Mouse (Mus musculus) cerebellum, adult 2 months (tissue): Measurements from ENCODE around the gene Entpd3. TPM values are rescaled to one million over a fixed set of nuclear protein-coding genes. Genes with fewer than 3 reads are reported as not detected.

ENCODE experiments used
- DNase-seq, 2 experiments: peaks; one replicate each; pipeline ENCODE4 v3.0.0; 2021
- H3K27ac ChIP-seq: fragments of 200-500 bp; 2 replicates; pipeline ENCODE4 v1.5.1; 2012; ENCODE audit warnings: low read length, control low read depth, inconsistent platforms; ENCODE audit not compliant: insufficient read depth
- H3K27me3 ChIP-seq: fragments of 200-500 bp; 2 replicates; pipeline ENCODE4 v1.6.1; 2012; ENCODE audit warnings: inconsistent platforms, mild to moderate bottlenecking, low read length, moderate library complexity; ENCODE audit not compliant: control insufficient read depth, insufficient read depth
- H3K4me1 ChIP-seq: fragments of 200-500 bp; 2 replicates; pipeline ENCODE4 v1.6.1; 2011; ENCODE audit warnings: low read length; ENCODE audit not compliant: control insufficient read depth, insufficient read depth
- H3K4me3 ChIP-seq: fragments of 200-500 bp; replicated peaks from 2 replicates; pipeline ENCODE3; 2011; ENCODE audit warnings: mild to moderate bottlenecking, low read depth, low read length, control low read depth; ENCODE audit not compliant: insufficient read depth
- CTCF ChIP-seq: fragments of 200-500 bp; IDR thresholded peaks from 2 replicates; pipeline ENCODE4 v1.5.1; 2011; ENCODE audit warnings: low read depth, mild to moderate bottlenecking, control low read depth, low read length, moderate library complexity, borderline replicate concordance; ENCODE audit not compliant: insufficient read depth
- POLR2A ChIP-seq: fragments of 200-500 bp; IDR thresholded peaks from 2 replicates; pipeline ENCODE4 v1.6.1; 2011; ENCODE audit warnings: low read length, control low read depth, borderline replicate concordance; ENCODE audit not compliant: insufficient read depth
- WGBS: fragments of 180-500 bp; shearing (Covaris S2); methylation state at CpG from one replicate; pipeline ENCODE4 v1.1.7; 2018; 5-methylcytosine and 5-hydroxymethylcytosine counted together
- polyA plus RNA-seq: library from polyadenylated mRNA; depleted of rRNA; stranded (reverse); fragments of >200 nt; gene quantifications from 2 replicates; pipeline ENCODE4 v1.2.3, GENCODE M21; 2012

The Entpd3 gene
- polyA plus RNA-seq, 1 experiment = 13.9 TPM

GRCm38 (mm10) chr9:120569721-120570333, 30.2 kb downstream of the Entpd3 start:
- Histone ChIP-seq H3K4me1 (no peaks in the 10 kb centered on the region), H3K27me3 (no peaks in the 10 kb centered on the region), H3K4me3 (no peak overlapping the region), H3K27ac (no peak overlapping the region)
- 41% methylated on average over 13 of the region's 13 CpGs for whole genome bisulfite sequencing
- TF ChIP-seq POLR2A (no peak), CTCF (peak; percentile 32; the same call in 1 of the 2 replicates)
- peak; percentile 25 to 34 for DNase-seq

GRCm38 (mm10) chr9:120570334-120570725, 30.7 kb downstream of the Entpd3 start:
- Histone ChIP-seq H3K27ac (no peak overlapping the region), H3K4me3 (no peak overlapping the region), H3K27me3 (no peaks in the 10 kb centered on the region), H3K4me1 (no peaks in the 10 kb centered on the region)
- peak in 1 of 2 experiments; percentile 16 for DNase-seq
- WGBS = 43% methylated on average over 2 of the region's 2 CpGs
- TF ChIP-seq POLR2A (no peak), CTCF (no peak)

GRCm38 (mm10) chr9:120570741-120571592, 31.3 kb downstream of the Entpd3 start, which contains the start of gene Rpl14:
TSS of gene Rpl14 (plus strand) at chr9:120571444.
- TF ChIP-seq POLR2A = peak; percentile 93
- no peak for TF ChIP-seq CTCF
- Histone ChIP-seq H3K4me1 (no peaks in the 10 kb centered on the region), H3K27ac (peak within 1 kb of the TSS; percentile 84), H3K27me3 (no peaks in the 10 kb centered on the region), H3K4me3 (peak within 1 kb of the TSS; percentile 95)
- DNase-seq = peak; percentile 97 to 99
- 3% methylated on average over 43 of the region's 43 CpGs for WGBS

GRCm38 (mm10) chr9:120571593-120572385, 32.2 kb downstream of the Entpd3 start:
- WGBS = 1% methylated on average over 53 of the region's 53 CpGs
- TF ChIP-seq CTCF (no peak), POLR2A (no peak)
- Histone ChIP-seq H3K27me3 (no peaks in the 10 kb centered on the region), H3K4me1 (no peaks in the 10 kb centered on the region), H3K4me3 (peak overlapping the region; percentile 95), H3K27ac (peak overlapping the region; percentile 84)
- no peak for DNase-seq

GRCm38 (mm10) chr9:120575748-120576661, 36.4 kb downstream of the Entpd3 start:
- Histone ChIP-seq H3K4me3 (no peak overlapping the region), H3K27me3 (no peaks in the 10 kb centered on the region), H3K27ac (no peak overlapping the region), H3K4me1 (peaks cover 2% of the 10 kb centered on the region; the same call in 1 of the 2 replicates)
- WGBS = 66% methylated on average over 6 of the region's 6 CpGs
- no peak for DNase-seq
- no peak for TF ChIP-seq POLR2A
- no peak for TF ChIP-seq CTCF

GRCm38 (mm10) chr9:120576662-120577013, 37.0 kb downstream of the Entpd3 start:
- no peak for TF ChIP-seq CTCF
- TF ChIP-seq POLR2A = no peak
- DNase-seq = no peak
- Histone ChIP-seq H3K4me1 (peaks cover 2% of the 10 kb centered on the region; the same call in 1 of the 2 replicates), H3K27me3 (no peaks in the 10 kb centered on the region), H3K27ac (no peak overlapping the region), H3K4me3 (peak overlapping the region; percentile 78)
- 1% methylated on average over 4 of the region's 4 CpGs for WGBS
